Mouse (Mus musculus): ENCODE data around the gene Clcn7. TPM values are rescaled to one million over a fixed set of nuclear protein-coding genes. Genes with fewer than 3 reads are reported as not detected.
A peak's percentile ranks its signal among the peaks of the same experiment; 100 is the strongest.

The Clcn7 gene
- total RNA-seq, 2 experiments from 2014 or later = 14.3 to 15.5 TPM

- peak; percentile 80 for DNase-seq
- intact Hi-C loops (cut with DNase I; ENCODE audit: low total_unique reads) = loop anchor here (10.0 kb wide), 1 partner anchor 76 kb away; no protein-coding TSS in a partner anchor
These were observed 55.2 kb downstream of the Clcn7 start, which contains the start of gene Unkl for GRCm38 (mm10) chr17:25188150-25189031. Gene Unkl, plus strand, starts transcription at chr17:25188397.

- intact Hi-C loops (cut with DNase I; ENCODE audit: low total_unique reads) = loop anchor here (10.0 kb wide), 1 partner anchor 76 kb away; no protein-coding TSS in a partner anchor
- DNase-seq = no peak
These were observed 55.9 kb downstream of the Clcn7 start for GRCm38 (mm10) chr17:25189091-25189490.

- intact Hi-C loops (cut with DNase I; ENCODE audit: low total_unique reads) = no loop called here
- no peak for DNase-seq
These were observed 69.2 kb downstream of the Clcn7 start for GRCm38 (mm10) chr17:25202401-25202800.

- DNase-seq = no peak
- intact Hi-C loops (cut with DNase I; ENCODE audit: low total_unique reads) = no loop called here
These were observed 76.8 kb downstream of the Clcn7 start for GRCm38 (mm10) chr17:25210006-25210405.

- peak; percentile 37 for DNase-seq
- intact Hi-C loops (cut with DNase I; ENCODE audit: low total_unique reads) = no loop called here
These were observed 77.7 kb downstream of the Clcn7 start for GRCm38 (mm10) chr17:25210680-25211466.

GRCm38 (mm10) chr17:25211705-25212104 is 78.5 kb downstream of the Clcn7 start:
- intact Hi-C loops (cut with DNase I; ENCODE audit: low total_unique reads) = no loop called here
- no peak for DNase-seq

Other genes with a start within 250 kb of the Clcn7 start
- gene Nubp2, start 247.0 kb upstream of the Clcn7 start, total RNA-seq (2021) = 10 to 100 TPM; 12.5 to 14.6 TPM
- 10 to 100 TPM; 24.4 to 29.2 TPM for gene Spsb3, start 246.7 kb upstream of the Clcn7 start, total RNA-seq (2021)
- 10 to 100 TPM; 13.9 to 14.5 TPM for gene Eme2, start 238.3 kb upstream of the Clcn7 start, total RNA-seq (2021)
- gene Mrps34, start 238.3 kb upstream of the Clcn7 start, total RNA-seq (2021) = 100 to 1,000 TPM; 118 to 120 TPM
- 1 to 10 TPM; 7.6 to 9.0 TPM for gene Nme3, start 236.9 kb upstream of the Clcn7 start, total RNA-seq (2021)
- gene Mapk8ip3, start 196.4 kb upstream of the Clcn7 start, total RNA-seq (2021) = 10 to 100 TPM; 16.3 to 19.2 TPM
- gene Jpt2, start 172.7 kb upstream of the Clcn7 start, total RNA-seq (2021) = 10 to 100 TPM in 1 of 2 experiments, 1 to 10 TPM in 1; 8.2 to 13.3 TPM
- gene Cramp1l, start 117.6 kb upstream of the Clcn7 start, total RNA-seq (2021) = 1 to 10 TPM; 7.1 to 7.3 TPM
- gene Ift140, start 117.3 kb upstream of the Clcn7 start, total RNA-seq (2021) = 1 to 10 TPM; 2.9 to 4.1 TPM
- gene Tmem204, start 49.8 kb upstream of the Clcn7 start, total RNA-seq (2021) = 10 to 100 TPM; 13.9 to 16.3 TPM
- gene Telo2, start 17.4 kb upstream of the Clcn7 start, total RNA-seq (2021) = 1 to 10 TPM; 9.2 to 9.3 TPM
- 1 to 10 TPM; 8.4 to 9.6 TPM for gene Ptx4, start 12.6 kb upstream of the Clcn7 start, total RNA-seq (2021)
- not detected for gene Ccdc154, start 29.1 kb downstream of the Clcn7 start, total RNA-seq (2021)
- not detected for gene Gm38655, start 42.1 kb downstream of the Clcn7 start, total RNA-seq (2021)
- 10 to 100 TPM; 13.0 to 13.1 TPM for gene BC003965, start 51.2 kb downstream of the Clcn7 start, total RNA-seq (2021)
- gene Unkl, start 55.0 kb downstream of the Clcn7 start, total RNA-seq (2021) = 1 to 10 TPM; 4.6 to 4.8 TPM
- gene Gnptg, start 106.7 kb downstream of the Clcn7 start, total RNA-seq (2021) = 10 to 100 TPM; 12.3 to 14.8 TPM
- gene Tsr3, start 106.8 kb downstream of the Clcn7 start, total RNA-seq (2021) = 10 to 100 TPM; 19.7 to 21.0 TPM
- under 1 TPM in 1 of 2 experiments, not detected in 1; 0.41 TPM for gene Baiap3, start 123.0 kb downstream of the Clcn7 start, total RNA-seq (2021)
- gene Ube2i, start 141.2 kb downstream of the Clcn7 start, total RNA-seq (2021) = 10 to 100 TPM; 74.9 to 82.6 TPM
- gene Prss34, start 165.0 kb downstream of the Clcn7 start, total RNA-seq (2021) = 1 to 10 TPM; 1.8 to 2.7 TPM
- gene Prss28, start 175.3 kb downstream of the Clcn7 start, total RNA-seq (2021) = not detected
- not detected for gene Prss29, start 185.3 kb downstream of the Clcn7 start, total RNA-seq (2021)
- gene Tpsab1, start 212.2 kb downstream of the Clcn7 start, total RNA-seq (2021) = 1 to 10 TPM; 4.0 to 4.7 TPM
- 10 to 100 TPM in 1 of 2 experiments, 1 to 10 TPM in 1; 9.4 to 12.6 TPM for gene Tpsb2, start 232.9 kb downstream of the Clcn7 start, total RNA-seq (2021)
- not detected for gene Tpsg1, start 235.9 kb downstream of the Clcn7 start, total RNA-seq (2021)